Mouse (Mus musculus): ENCODE data around the gene Arl4d. TPM values are rescaled to one million over a fixed set of nuclear protein-coding genes. Genes with fewer than 3 reads are reported as not detected.
"Not testable (repeated sequence)": the region's sequence is repeated elsewhere in the genome, so short reads cannot be mapped to it uniquely, and the experiment has no call there.

Arl4d gene
- total RNA-seq, 2 experiments from 2014 or later: 28.6 to 29.6 TPM

GRCm38 (mm10) chr11:101645043-101645410, 20.3 kb upstream of the Arl4d start:
- DNase-seq; intact Hi-C loops (cut with DNase I): not testable (repeated sequence)

- DNase-seq: peak; percentile 71
- intact Hi-C loops (cut with DNase I): not testable (repeated sequence)
These were observed 19.7 kb upstream of the Arl4d start for GRCm38 (mm10) chr11:101645411-101646282.

GRCm38 (mm10) chr11:101646283-101646794, 19.0 kb upstream of the Arl4d start:
- DNase-seq; intact Hi-C loops (cut with DNase I): not testable (repeated sequence)

GRCm38 (mm10) chr11:101647093-101647492, 18.2 kb upstream of the Arl4d start:
- intact Hi-C loops (cut with DNase I); DNase-seq: not testable (repeated sequence)

- intact Hi-C loops (cut with DNase I): no loop called here
- no peak for DNase-seq
These were observed 9.0 kb upstream of the Arl4d start for GRCm38 (mm10) chr11:101656356-101656755.

- intact Hi-C loops (cut with DNase I): no loop called here
These were observed 7.8 kb upstream of the Arl4d start for GRCm38 (mm10) chr11:101657528-101657885.

GRCm38 (mm10) chr11:101657886-101658750, 7.2 kb upstream of the Arl4d start:
- intact Hi-C loops (cut with DNase I): not testable (repeated sequence)
- peak; percentile 79 to 87 for DNase-seq

More at GRCm38 (mm10) chr11:101657528-101657885, 7.8 kb upstream of the Arl4d start:
- no peak for DNase-seq

- intact Hi-C loops (cut with DNase I): loop anchor here (1.0 kb wide), 1 partner anchor 73 kb away; the partner anchor contains the start of gene Dhx8
- DNase-seq: peak; percentile 71 to 78
These were observed 6.4 kb upstream of the Arl4d start for GRCm38 (mm10) chr11:101658751-101659558.

GRCm38 (mm10) chr11:101661191-101661590, 4.2 kb upstream of the Arl4d start:
- intact Hi-C loops (cut with DNase I): loop anchor here (10.0 kb wide), 1 partner anchor 254 kb away; no protein-coding TSS in a partner anchor

GRCm38 (mm10) chr11:101661786-101662185, 3.6 kb upstream of the Arl4d start:
- intact Hi-C loops (cut with DNase I): loop anchor here (10.0 kb wide), 1 partner anchor 253 kb away; no protein-coding TSS in a partner anchor
- no peak for DNase-seq

More at GRCm38 (mm10) chr11:101661191-101661590, 4.2 kb upstream of the Arl4d start:
- no peak for DNase-seq

GRCm38 (mm10) chr11:101663229-101664027, 1.9 kb upstream of the Arl4d start:
- intact Hi-C loops (cut with DNase I): loop anchor here (2.0 to 10.0 kb wide), 2 partner anchors 25 to 251 kb away; no protein-coding TSS in a partner anchor
- no peak for DNase-seq

- no peak for DNase-seq
- intact Hi-C loops (cut with DNase I): loop anchor here (2.0 to 10.0 kb wide), 2 partner anchors 23 to 249 kb away; no protein-coding TSS in a partner anchor
These were observed 273 bp downstream of the Arl4d start for GRCm38 (mm10) chr11:101665636-101665992.

GRCm38 (mm10) chr11:101666626-101667345, 1.4 kb downstream of the Arl4d start:
- intact Hi-C loops (cut with DNase I): loop anchor here (10.0 kb wide), 1 partner anchor 248 kb away; no protein-coding TSS in a partner anchor
- DNase-seq: peak; percentile 46 to 50

- intact Hi-C loops (cut with DNase I): loop anchor here (10.0 kb wide), 1 partner anchor 247 kb away; no protein-coding TSS in a partner anchor
- DNase-seq: peak; percentile 66 to 77
These were observed 2.7 kb downstream of the Arl4d start for GRCm38 (mm10) chr11:101667871-101668532.

- peak; percentile 53 to 63 for DNase-seq
- intact Hi-C loops (cut with DNase I): loop anchor here (10.0 kb wide), 1 partner anchor 246 kb away; no protein-coding TSS in a partner anchor
These were observed 3.4 kb downstream of the Arl4d start for GRCm38 (mm10) chr11:101668546-101669261.

GRCm38 (mm10) chr11:101670334-101670733, 5.0 kb downstream of the Arl4d start:
- DNase-seq: no peak
- intact Hi-C loops (cut with DNase I): no loop called here

GRCm38 (mm10) chr11:101671255-101671654, 5.9 kb downstream of the Arl4d start:
- intact Hi-C loops (cut with DNase I): no loop called here
- DNase-seq: no peak

Measured in heart, postnatal 14 days (tissue).